ENCODE assay signal across 11 mouse cellular contexts in genomic region chr4:54371418-54371957, GRCm38 (mm10).
DNase-seq lines count a peak whose midpoint lies in the region; ATAC-seq lines count a peak whose summit lies in the region.
"Had no signal": no experiment of that assay in that cellular context is flagged by ENCODE, and none has a peak within 500 bp of the region (broad histone marks: within the 10 kb centered on the region; RNA-seq: fewer than 3 reads in every experiment).

No protein-coding gene starts in this region.

- ATAC-seq in embryonic facial prominence, embryonic 13.5 days (ENCODE audit: insufficient number of reproducible peaks, insufficient read depth, low FRiP score, low TSS enrichment, low read depth): no peak
- ATAC-seq in hindbrain, embryonic 16.5 days: peak; percentile 65
- ATAC-seq in kidney, embryonic 16.5 days (ENCODE audit: low FRiP score, low TSS enrichment): no peak
- ATAC-seq: intestine, embryonic 16.5 days had no signal

- WGBS in embryonic facial prominence, embryonic 13.5 days: 11% methylated on average over 7 of the region's 7 CpGs
- WGBS in hindbrain, embryonic 16.5 days: 12% methylated on average over 7 of the region's 7 CpGs
- 37% methylated on average over 7 of the region's 7 CpGs for WGBS in kidney, embryonic 16.5 days

- no peak overlapping the region for H3K4me3 ChIP-seq in embryonic facial prominence, embryonic 13.5 days
- H3K4me3 ChIP-seq in hindbrain, embryonic 16.5 days (ENCODE audit: low read length): no peak overlapping the region
- no peak overlapping the region for H3K4me3 ChIP-seq in kidney, embryonic 16.5 days (ENCODE audit: low read length)
- H3K4me3 ChIP-seq: heart, embryonic 12.5 days had no signal

- no peak overlapping the region for H3K4me2 ChIP-seq in embryonic facial prominence, embryonic 13.5 days
- peak overlapping the region; percentile 8; the same call in 1 of the 2 replicates for H3K4me2 ChIP-seq in hindbrain, embryonic 16.5 days (ENCODE audit: low read length)
- no peak overlapping the region for H3K4me2 ChIP-seq in kidney, embryonic 16.5 days (replicated peaks; ENCODE audit: low read depth, low read length)
- H3K4me2 ChIP-seq: heart, embryonic 12.5 days had no signal

- H3K27me3 ChIP-seq in embryonic facial prominence, embryonic 13.5 days: no peaks in the 10 kb centered on the region
- H3K27me3 ChIP-seq in hindbrain, embryonic 16.5 days (replicated peaks; ENCODE audit: control insufficient read depth, insufficient read depth, low read length): no peaks in the 10 kb centered on the region
- H3K27me3 ChIP-seq in kidney, embryonic 16.5 days (ENCODE audit: insufficient read depth, low read length): no peaks in the 10 kb centered on the region
- H3K27me3 ChIP-seq: heart, embryonic 12.5 days had no signal

- peak; percentile 25 for DNase-seq in right cerebral cortex, adult 18-20 months
- DNase-seq in right cerebral cortex, postnatal 14 days: no peak
- peak; percentile 65 for DNase-seq in telencephalon, adult 2 months (ENCODE audit: low read depth, low spot score)
- no peak for DNase-seq in MN1 (ENCODE audit: low spot score)
- no peak for DNase-seq in testis, postnatal 14 days (ENCODE audit: low spot score)

- H3K4me1 ChIP-seq in embryonic facial prominence, embryonic 13.5 days: peaks cover 34% of the 10 kb centered on the region
- peaks cover 5% of the 10 kb centered on the region for H3K4me1 ChIP-seq in hindbrain, embryonic 16.5 days (ENCODE audit: control insufficient read depth, insufficient read depth, low read depth, low read length)
- H3K4me1 ChIP-seq in kidney, embryonic 16.5 days (ENCODE audit: insufficient read depth, low read length): peaks cover 5% of the 10 kb centered on the region; the same call in 1 of the 2 replicates

- 0 out of 2 replicates have a peak overlapping the region, but pooled peaks have one; percentile 29 for H3K27ac ChIP-seq in embryonic facial prominence, embryonic 13.5 days
- H3K27ac ChIP-seq in hindbrain, embryonic 16.5 days (ENCODE audit: low read depth, low read length): no peak overlapping the region
- H3K27ac ChIP-seq in kidney, embryonic 16.5 days (ENCODE audit: low read length): no peak overlapping the region
- H3K27ac ChIP-seq: stomach, postnatal 0 days had no signal

- no peaks in the 10 kb centered on the region for H3K9me3 ChIP-seq in embryonic facial prominence, embryonic 13.5 days
- no peaks in the 10 kb centered on the region for H3K9me3 ChIP-seq in hindbrain, embryonic 16.5 days (ENCODE audit: control insufficient read depth, low read length)
- H3K9me3 ChIP-seq in kidney, embryonic 16.5 days (ENCODE audit: low read length): no peaks in the 10 kb centered on the region
- H3K9me3 ChIP-seq: heart, embryonic 12.5 days had no signal

- no peaks in the 10 kb centered on the region for H3K36me3 ChIP-seq in embryonic facial prominence, embryonic 13.5 days
- H3K36me3 ChIP-seq in hindbrain, embryonic 16.5 days (ENCODE audit: control insufficient read depth, insufficient read depth, low read length): no peaks in the 10 kb centered on the region
- no peaks in the 10 kb centered on the region for H3K36me3 ChIP-seq in kidney, embryonic 16.5 days (ENCODE audit: insufficient read depth, low read length)
- H3K36me3 ChIP-seq: heart, embryonic 12.5 days had no signal

- no peak overlapping the region for H3K9ac ChIP-seq in embryonic facial prominence, embryonic 13.5 days
- H3K9ac ChIP-seq in hindbrain, embryonic 16.5 days (ENCODE audit: low read depth, low read length): no peak overlapping the region
- no peak overlapping the region for H3K9ac ChIP-seq in kidney, embryonic 16.5 days (replicated peaks; ENCODE audit: low read length)
- H3K9ac ChIP-seq: heart, embryonic 12.5 days had no signal

Comparison
In these comparisons a context has a peak if more than half of its experiments do, and no peak if none do; other contexts are left out.
1. DNase-seq: peak in right cerebral cortex, adult 18-20 months (single experiment) and telencephalon, adult 2 months (single experiment); none in right cerebral cortex, postnatal 14 days (single experiment), MN1 (single experiment) and testis, postnatal 14 days (single experiment).